Mouse (Mus musculus) C2C12 (cell line): ENCODE results near the gene Ryk.

Experiments used
- CEBPB ChIP-seq: IDR thresholded peaks from one replicate; pipeline ENCODE4 v1.6.1; 2011; ENCODE audit warnings: low read depth, mild to moderate bottlenecking, control low read depth, moderate library complexity
- CTCF ChIP-seq: IDR thresholded peaks from one replicate; pipeline ENCODE4 v1.5.1; 2011; ENCODE audit not compliant: control insufficient read depth, insufficient read depth, insufficient read length
- MYOD1 ChIP-seq: IDR thresholded peaks from one replicate; pipeline ENCODE4 v1.6.1; 2011; ENCODE audit warnings: low read depth; ENCODE audit not compliant: control insufficient read depth, insufficient read length
- USF1 ChIP-seq: IDR thresholded peaks from one replicate; pipeline ENCODE4 v1.6.1; 2011; ENCODE audit warnings: low read depth, mild to moderate bottlenecking, control low read depth, moderate library complexity

- TF ChIP-seq USF1 (no peak), CTCF (no peak), CEBPB (no peak), MYOD1 (no peak)
These were observed 58.7 kb downstream of the Ryk start for GRCm38 (mm10) chr9:102893356-102893870.
